Mouse (Mus musculus) heart, embryonic 16.5 days (tissue): Measurements from ENCODE around the gene Rcor1. TPM values are rescaled to one million over a fixed set of nuclear protein-coding genes. Genes with fewer than 3 reads are reported as not detected.

Source experiments
- ATAC-seq: fragments of 200-750 bp; cut with Nextera tagmentation; replicated peaks from 2 replicates; pipeline ENCODE4 v1.8.0; 2017; ENCODE audit warnings: moderate number of reproducible peaks; ENCODE audit not compliant: insufficient read depth, low FRiP score; ENCODE audit errors: extremely low read depth
- H3K27ac ChIP-seq: fragments of 300-500 bp; sonication (generic); 2 replicates; pipeline ENCODE4 v1.5.1; 2014; ENCODE audit warnings: mild to moderate bottlenecking, low read length, control low read depth, moderate library complexity
- H3K27me3 ChIP-seq: fragments of 300-500 bp; sonication (generic); 2 replicates; pipeline ENCODE4 v1.6.1; 2014; ENCODE audit warnings: low read length, mixed read lengths; ENCODE audit not compliant: control insufficient read depth, insufficient read depth
- H3K36me3 ChIP-seq: fragments of 300-500 bp; sonication (generic); 2 replicates; pipeline ENCODE4 v1.6.1; 2014; ENCODE audit not compliant: control insufficient read depth, insufficient read depth
- H3K4me1 ChIP-seq: fragments of 300-500 bp; sonication (generic); 2 replicates; pipeline ENCODE4 v1.6.1; 2014; ENCODE audit warnings: low read length, mixed read lengths; ENCODE audit not compliant: control insufficient read depth, insufficient read depth
- H3K4me2 ChIP-seq: fragments of 300-500 bp; sonication (generic); 2 replicates; pipeline ENCODE4 v1.6.1; 2014; ENCODE audit warnings: low read depth, mild to moderate bottlenecking, control low read depth, low read length
- H3K4me3 ChIP-seq: fragments of 300-500 bp; sonication (generic); 2 replicates; pipeline ENCODE4 v1.5.1; 2014; ENCODE audit warnings: mild to moderate bottlenecking, control low read depth, low read length
- H3K9ac ChIP-seq: fragments of 300-500 bp; sonication (generic); 2 replicates; pipeline ENCODE4 v1.6.1; 2014; ENCODE audit warnings: low read length, control low read depth
- H3K9me3 ChIP-seq: fragments of 300-500 bp; sonication (generic); replicated peaks from 2 replicates; pipeline ENCODE4 v1.6.1; 2016; ENCODE audit warnings: low read length; ENCODE audit not compliant: control insufficient read depth
- WGBS: fragments of 180-500 bp; shearing (Covaris S2); extraction: QIAGEN DNeasy Blood & Tissue Kit; methylation state at CpG from one replicate; pipeline ENCODE4 v1.1.7; 2014; 5-methylcytosine and 5-hydroxymethylcytosine counted together
- polyA plus RNA-seq: library from polyadenylated mRNA; unstranded; fragments of >200 nt; fragmentation: Nextera tagmentation; extraction: Ambion mirVana; gene quantifications from 2 replicates; pipeline ENCODE4 v1.2.1, GENCODE M21; 2015

The Rcor1 gene
- polyA plus RNA-seq, 1 experiment from 2014 or later: 6.5 TPM

DNA sequence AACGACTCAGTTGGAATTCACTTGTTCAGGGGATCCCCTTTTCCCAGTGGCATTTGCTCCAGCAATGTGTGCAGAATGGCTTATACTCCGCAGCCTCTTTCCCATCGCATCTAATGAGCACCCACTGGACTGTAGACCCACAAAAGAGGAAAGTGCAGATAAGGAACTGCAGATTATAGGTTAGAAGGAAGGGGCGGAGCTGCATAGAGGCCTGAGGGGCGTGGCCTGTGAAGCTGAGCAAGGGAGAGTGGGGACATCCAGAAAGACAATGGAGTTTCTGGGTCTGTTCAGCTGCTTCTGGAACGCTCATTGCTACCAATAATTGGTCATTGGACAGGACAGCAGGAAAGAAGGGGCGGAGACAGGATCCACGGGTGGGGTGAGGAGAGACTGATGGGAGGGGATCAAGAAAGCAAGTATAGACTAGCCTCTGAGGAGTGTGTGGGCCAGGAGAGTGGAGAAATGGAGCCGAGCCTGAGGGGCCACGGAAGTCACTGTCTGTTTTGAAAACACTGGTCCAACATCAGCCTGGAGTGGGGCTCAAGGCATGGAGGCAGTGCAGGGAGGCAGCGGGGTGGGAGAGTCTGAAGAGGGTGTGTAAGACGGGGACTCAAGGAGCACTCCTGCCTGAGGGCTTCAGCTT lies 3.8 kb upstream of the Rcor1 start:
- H3K9ac ChIP-seq: no peak overlapping the region
- no peak overlapping the region for H3K27ac ChIP-seq
- H3K4me2 ChIP-seq: no peak overlapping the region

GRCm38 (mm10) chr12:111036198-111036775 lies 2.9 kb upstream of the Rcor1 start:
- no peaks in the 10 kb centered on the region for H3K36me3 ChIP-seq
- H3K9me3 ChIP-seq: no peaks in the 10 kb centered on the region
- H3K9ac ChIP-seq: no peak overlapping the region
- H3K27me3 ChIP-seq: no peaks in the 10 kb centered on the region
- no peak overlapping the region for H3K27ac ChIP-seq
- no peak for ATAC-seq
- H3K4me2 ChIP-seq: no peak overlapping the region
- peaks cover 13% of the 10 kb centered on the region for H3K4me1 ChIP-seq
- no peak overlapping the region for H3K4me3 ChIP-seq

More for the DNA sequence above, 3.8 kb upstream of the Rcor1 start:
- Histone ChIP-seq H3K4me3 (no peak overlapping the region), H3K36me3 (no peaks in the 10 kb centered on the region), H3K9me3 (no peaks in the 10 kb centered on the region), H3K4me1 (peaks cover 6% of the 10 kb centered on the region), H3K27me3 (no peaks in the 10 kb centered on the region)
- ATAC-seq: no peak
- whole genome bisulfite sequencing: 57% methylated on average over 12 of the region's 12 CpGs

DNA sequence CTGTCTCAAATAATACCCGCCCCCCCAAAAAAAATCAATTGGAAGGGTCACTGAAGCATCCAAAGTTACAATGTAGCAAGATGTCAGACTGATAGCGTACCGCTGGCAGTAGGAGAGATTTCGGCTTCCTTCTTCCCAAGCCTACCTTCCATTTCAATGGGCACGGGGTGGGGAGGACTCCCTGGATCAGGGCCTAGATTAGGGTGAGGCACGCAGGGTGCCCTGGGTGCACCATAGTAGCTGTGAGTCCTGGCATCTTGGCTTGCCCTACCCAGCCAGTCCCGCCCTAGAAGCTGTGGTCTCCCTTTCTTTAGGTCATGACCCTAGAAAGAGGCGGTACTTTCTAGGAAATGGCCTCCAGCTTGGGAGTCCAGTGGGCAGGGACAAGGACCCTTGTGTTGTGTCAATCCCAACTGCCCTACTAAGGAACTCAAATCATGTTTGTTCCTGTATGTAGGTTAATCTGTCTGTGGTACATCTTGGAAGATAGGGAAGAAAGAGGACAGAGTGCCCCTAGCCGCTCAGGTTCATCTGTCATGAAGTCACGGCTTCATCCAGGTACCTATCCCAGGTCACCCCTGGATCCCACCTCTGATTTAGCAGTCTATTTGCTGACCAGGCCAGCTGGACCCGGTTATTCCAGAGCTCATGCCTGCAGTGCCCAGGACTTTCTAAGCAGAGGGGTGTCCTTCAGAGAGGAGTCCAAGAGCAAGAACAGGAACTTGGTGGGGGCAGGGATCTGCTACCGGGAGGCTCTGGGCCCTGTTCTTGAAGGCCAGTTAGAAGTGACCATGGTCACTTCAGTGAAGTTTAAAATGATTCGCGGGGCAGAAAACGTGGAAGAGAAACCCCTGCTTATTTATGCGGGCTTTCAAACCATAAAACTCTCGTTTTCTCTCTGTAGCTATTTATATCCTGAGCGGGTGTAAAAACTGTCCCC lies 1.6 kb upstream of the Rcor1 start:
- peak overlapping the region; percentile 94 for H3K4me3 ChIP-seq
- peaks cover 15% of the 10 kb centered on the region for H3K4me1 ChIP-seq
- H3K27ac ChIP-seq: peak overlapping the region; percentile 95
- 51% methylated on average over 18 of the region's 18 CpGs for WGBS
- peak overlapping the region; percentile 78 for H3K9ac ChIP-seq
- H3K36me3 ChIP-seq: no peaks in the 10 kb centered on the region
- H3K4me2 ChIP-seq: peak overlapping the region; percentile 68
- no peak for ATAC-seq
- H3K27me3 ChIP-seq: no peaks in the 10 kb centered on the region
- no peaks in the 10 kb centered on the region for H3K9me3 ChIP-seq

DNA sequence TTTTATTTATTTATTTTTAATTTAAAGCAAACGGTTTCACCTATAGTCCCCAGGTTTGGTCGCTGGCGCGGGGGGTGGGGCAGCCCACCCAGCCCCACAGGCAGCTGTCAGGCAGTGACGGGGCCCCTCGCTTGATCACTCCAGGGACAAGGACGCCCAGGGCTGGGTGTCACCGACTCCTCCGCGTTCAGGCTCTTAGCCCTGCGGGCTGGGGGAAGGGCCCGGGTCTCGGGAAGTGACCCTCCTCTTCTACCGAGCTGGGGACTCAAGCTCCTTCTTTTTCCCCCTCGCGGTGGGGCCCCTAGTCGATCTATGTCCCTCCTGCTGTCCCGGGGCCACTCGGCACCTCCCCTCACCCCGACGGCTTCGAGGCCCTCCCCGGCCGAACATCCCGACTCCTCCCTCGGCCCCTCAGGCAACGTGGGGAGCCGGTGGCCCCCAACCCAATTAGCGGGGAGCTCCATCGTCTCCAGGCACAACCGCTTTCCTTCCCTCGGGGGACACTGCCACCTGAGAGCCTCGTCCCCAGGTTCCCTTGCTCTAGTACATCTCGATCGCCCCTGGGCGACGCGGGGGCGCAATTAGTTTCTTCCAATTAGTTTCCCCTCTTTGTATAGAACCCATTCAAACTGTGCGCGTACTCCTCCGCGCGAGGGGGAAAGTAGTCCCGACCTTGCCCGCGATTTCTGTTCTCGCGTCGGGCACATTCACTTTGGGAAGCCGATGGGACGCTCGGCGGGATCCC lies 748 bp upstream of the Rcor1 start:
- Histone ChIP-seq H3K4me3 (peak overlapping the region; percentile 94), H3K36me3 (no peaks in the 10 kb centered on the region), H3K27ac (peak overlapping the region; percentile 95), H3K4me2 (peak overlapping the region; percentile 68), H3K9ac (peak overlapping the region; percentile 78), H3K27me3 (no peaks in the 10 kb centered on the region), H3K9me3 (no peaks in the 10 kb centered on the region), H3K4me1 (peaks cover 15% of the 10 kb centered on the region)
- WGBS: under 1% methylated on average over 54 of the region's 54 CpGs
- ATAC-seq: peak; percentile 39

DNA sequence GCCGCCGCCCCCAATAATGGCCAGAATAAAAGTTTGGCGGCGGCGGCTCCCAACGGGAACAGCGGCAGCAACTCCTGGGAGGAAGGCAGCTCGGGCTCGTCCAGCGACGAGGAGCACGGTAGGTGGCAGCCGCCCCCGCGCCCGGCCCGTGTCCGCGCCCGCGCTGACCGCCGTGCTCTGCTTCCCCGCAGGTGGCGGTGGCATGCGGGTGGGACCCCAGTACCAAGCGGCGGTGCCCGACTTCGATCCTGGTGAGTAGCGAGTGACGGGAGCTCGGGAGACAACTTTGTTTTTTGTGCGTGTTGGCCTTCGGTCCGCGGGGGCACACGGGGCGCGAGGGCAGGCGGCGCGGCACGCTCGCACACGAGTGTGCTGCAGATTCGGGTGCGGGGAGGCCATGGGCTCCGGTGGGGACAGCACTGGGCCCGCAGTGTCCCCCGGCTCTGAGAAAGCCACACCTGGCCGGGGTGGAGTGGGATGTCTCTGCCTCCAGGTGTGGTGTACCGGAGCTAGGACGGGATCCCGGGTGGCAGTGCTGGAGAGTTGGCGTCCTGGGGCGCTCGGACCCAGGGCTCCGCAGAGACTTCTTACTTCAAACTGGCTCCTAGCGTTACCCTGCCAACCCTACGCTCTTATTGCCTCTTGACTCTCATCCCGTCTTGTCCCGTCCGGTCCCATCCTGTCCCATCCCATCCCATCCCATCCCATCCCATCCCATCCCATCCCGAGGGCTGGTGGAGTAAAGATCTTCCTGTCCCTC lies 800 bp downstream of the Rcor1 start:
- peak overlapping the region; percentile 99 for H3K27ac ChIP-seq
- peak overlapping the region; percentile 82 for H3K4me2 ChIP-seq
- H3K9me3 ChIP-seq: no peaks in the 10 kb centered on the region
- H3K36me3 ChIP-seq: 0 out of 2 replicates have a peak, but pooled peaks cover 2% of the 10 kb centered on the region
- ATAC-seq: peak; percentile 2; the same call in 1 of the 2 replicates
- peak overlapping the region; percentile 94 for H3K4me3 ChIP-seq
- no peaks in the 10 kb centered on the region for H3K27me3 ChIP-seq
- peaks cover 15% of the 10 kb centered on the region for H3K4me1 ChIP-seq
- H3K9ac ChIP-seq: peak overlapping the region; percentile 99
- under 1% methylated on average over 62 of the region's 65 CpGs for WGBS

- peak overlapping the region; percentile 82 for H3K4me2 ChIP-seq
- peak overlapping the region; percentile 99 for H3K27ac ChIP-seq
- peak overlapping the region; percentile 94 for H3K4me3 ChIP-seq
- H3K36me3 ChIP-seq: 0 out of 2 replicates have a peak, but pooled peaks cover 2% of the 10 kb centered on the region
- peaks cover 15% of the 10 kb centered on the region for H3K4me1 ChIP-seq
- no peaks in the 10 kb centered on the region for H3K27me3 ChIP-seq
- WGBS: 0% methylated on average over 3 of the region's 3 CpGs
- no peak for ATAC-seq
- H3K9ac ChIP-seq: peak overlapping the region; percentile 99
- no peaks in the 10 kb centered on the region for H3K9me3 ChIP-seq
These were observed 1.3 kb downstream of the Rcor1 start for GRCm38 (mm10) chr12:111040531-111040860.

GRCm38 (mm10) chr12:111041196-111041595 lies 2.0 kb downstream of the Rcor1 start:
- no peaks in the 10 kb centered on the region for H3K9me3 ChIP-seq
- H3K4me2 ChIP-seq: peak overlapping the region; percentile 82
- ATAC-seq: no peak
- H3K9ac ChIP-seq: peak overlapping the region; percentile 99
- peaks cover 15% of the 10 kb centered on the region for H3K4me1 ChIP-seq
- peak overlapping the region; percentile 94 for H3K4me3 ChIP-seq
- 19% methylated on average over 4 of the region's 4 CpGs for WGBS
- H3K36me3 ChIP-seq: 0 out of 2 replicates have a peak, but pooled peaks cover 2% of the 10 kb centered on the region
- no peaks in the 10 kb centered on the region for H3K27me3 ChIP-seq
- peak overlapping the region; percentile 64 for H3K27ac ChIP-seq

DNA sequence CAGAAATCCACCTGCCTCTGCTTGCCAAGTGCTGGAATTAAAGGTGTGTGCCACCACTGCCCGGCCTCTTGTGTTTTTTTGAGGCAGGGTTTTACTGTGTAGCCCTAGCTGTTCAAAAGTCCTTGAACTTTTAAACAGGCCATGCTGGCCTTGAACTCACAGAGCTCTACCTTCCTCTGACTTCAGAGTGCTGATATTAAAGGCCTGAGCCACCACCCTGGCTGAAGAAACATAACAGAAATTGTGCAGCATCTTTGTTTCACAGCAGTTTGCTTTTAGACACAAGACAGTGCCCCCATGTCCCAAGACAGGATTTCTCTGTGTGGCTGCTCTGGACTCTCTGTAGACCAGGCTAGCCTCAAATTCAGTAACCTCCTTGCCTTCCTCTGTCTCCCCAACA lies 3.2 kb downstream of the Rcor1 start:
- Histone ChIP-seq H3K36me3 (0 out of 2 replicates have a peak, but pooled peaks cover 2% of the 10 kb centered on the region), H3K9ac (no peak overlapping the region), H3K27ac (no peak overlapping the region), H3K4me1 (peaks cover 15% of the 10 kb centered on the region), H3K27me3 (no peaks in the 10 kb centered on the region), H3K9me3 (no peaks in the 10 kb centered on the region), H3K4me3 (no peak overlapping the region), H3K4me2 (no peak overlapping the region)
- ATAC-seq: no peak
- WGBS: 96% methylated on average over 1 of the region's 1 CpGs
